Mouse (Mus musculus): ENCODE results near the gene Rragd.
"Not testable (repeated sequence)": the region's sequence is repeated elsewhere in the genome, so short reads cannot be mapped to it uniquely, and the experiment has no call there.

Gene Rragd

GRCm38 (mm10) chr4:32984801-32985675, 2.2 kb downstream of the Rragd start:
- peak; percentile 61 for DNase-seq (ENCODE audit: low read depth, low spot score)

- DNase-seq (ENCODE audit: low read depth, low spot score), result no peak
Observed at GRCm38 (mm10) chr4:32985684-32986083, 2.8 kb downstream of the Rragd start.

- DNase-seq (ENCODE audit: low read depth, low spot score), result no peak
Observed at GRCm38 (mm10) chr4:32987006-32987405, 4.2 kb downstream of the Rragd start.

- DNase-seq (ENCODE audit: low read depth, low spot score), result peak; percentile 69
Observed at GRCm38 (mm10) chr4:32989346-32989745, 6.5 kb downstream of the Rragd start.

- no peak for DNase-seq (ENCODE audit: low read depth, low spot score)
Observed at GRCm38 (mm10) chr4:32994168-32994567, 11.3 kb downstream of the Rragd start.

- no peak for DNase-seq (ENCODE audit: low read depth, low spot score)
Observed at GRCm38 (mm10) chr4:32996083-32996482, 13.2 kb downstream of the Rragd start.

- DNase-seq (ENCODE audit: low read depth, low spot score), result peak; percentile 41
Observed at GRCm38 (mm10) chr4:32997571-32997970, 14.7 kb downstream of the Rragd start.

- DNase-seq (ENCODE audit: low read depth, low spot score), result no peak
Observed at GRCm38 (mm10) chr4:32998996-32999395, 16.2 kb downstream of the Rragd start.

GRCm38 (mm10) chr4:33002081-33002480, 19.2 kb downstream of the Rragd start:
- DNase-seq (ENCODE audit: low read depth, low spot score), result no peak

- DNase-seq (ENCODE audit: low read depth, low spot score), result not testable (repeated sequence)
Observed at GRCm38 (mm10) chr4:33005595-33006470, 23.0 kb downstream of the Rragd start.

- no peak for DNase-seq (ENCODE audit: low read depth, low spot score)
Observed at GRCm38 (mm10) chr4:33006844-33007243, 24.0 kb downstream of the Rragd start.

- DNase-seq (ENCODE audit: low read depth, low spot score), result no peak
Observed at GRCm38 (mm10) chr4:33007443-33008217, 24.8 kb downstream of the Rragd start.

GRCm38 (mm10) chr4:33010078-33010477, 27.2 kb downstream of the Rragd start:
- no peak for DNase-seq (ENCODE audit: low read depth, low spot score)

- peak; percentile 17 for DNase-seq (ENCODE audit: low read depth, low spot score)
Observed at GRCm38 (mm10) chr4:33012484-33012883, 29.6 kb downstream of the Rragd start.

GRCm38 (mm10) chr4:33018361-33018999, 35.6 kb downstream of the Rragd start:
- DNase-seq (ENCODE audit: low read depth, low spot score), result peak; percentile 96

GRCm38 (mm10) chr4:33024420-33024819, 41.6 kb downstream of the Rragd start:
- DNase-seq (ENCODE audit: low read depth, low spot score), result no peak

GRCm38 (mm10) chr4:33029104-33029503, 46.3 kb downstream of the Rragd start:
- DNase-seq (ENCODE audit: low read depth, low spot score), result no peak

GRCm38 (mm10) chr4:33030264-33031194, 47.7 kb downstream of the Rragd start:
- peak; percentile 64 for DNase-seq (ENCODE audit: low read depth, low spot score)

- DNase-seq (ENCODE audit: low read depth, low spot score), result peak; percentile 97
Observed at GRCm38 (mm10) chr4:33031195-33031960, 48.5 kb downstream of the Rragd start, which contains the start of gene Ube2j1. Gene Ube2j1 (plus strand): TSS chr4:33031416.
